Mouse (Mus musculus): ENCODE results near the gene Lsm3. TPM values are rescaled to one million over a fixed set of nuclear protein-coding genes. Genes with fewer than 3 reads are reported as not detected.

Lsm3 gene
- total RNA-seq, 2 experiments from 2014 or later: 53.8 to 55.3 TPM

DNA sequence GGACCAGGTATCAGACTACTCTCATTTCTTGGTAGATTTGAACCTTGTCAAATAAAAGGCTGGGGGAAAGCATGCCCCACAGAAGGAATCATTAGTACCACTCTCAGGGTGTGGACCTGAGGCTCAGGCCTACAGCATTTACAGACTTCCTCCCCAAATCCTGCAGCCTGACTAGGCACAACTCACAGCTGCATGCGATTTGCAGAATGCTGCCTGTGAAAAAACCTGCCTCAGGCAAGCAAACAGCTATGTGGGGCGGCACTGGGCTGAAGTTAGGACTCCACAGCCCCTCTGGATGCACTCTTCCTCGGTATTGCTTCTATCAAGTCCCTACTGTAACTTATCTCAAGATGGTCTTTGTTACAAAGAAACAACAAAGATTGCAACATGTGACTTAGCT is 7.7 kb upstream of the Lsm3 start:
- no peak for DNase-seq
- intact Hi-C loops (cut with DNase I): loop anchor here (2.0 kb wide), 2 partner anchors 33 to 223 kb away; no protein-coding TSS in a partner anchor

GRCm38 (mm10) chr6:91509326-91509725 is 6.4 kb upstream of the Lsm3 start:
- intact Hi-C loops (cut with DNase I): loop anchor here (2.0 kb wide), 2 partner anchors 35 to 225 kb away; no protein-coding TSS in a partner anchor

DNA sequence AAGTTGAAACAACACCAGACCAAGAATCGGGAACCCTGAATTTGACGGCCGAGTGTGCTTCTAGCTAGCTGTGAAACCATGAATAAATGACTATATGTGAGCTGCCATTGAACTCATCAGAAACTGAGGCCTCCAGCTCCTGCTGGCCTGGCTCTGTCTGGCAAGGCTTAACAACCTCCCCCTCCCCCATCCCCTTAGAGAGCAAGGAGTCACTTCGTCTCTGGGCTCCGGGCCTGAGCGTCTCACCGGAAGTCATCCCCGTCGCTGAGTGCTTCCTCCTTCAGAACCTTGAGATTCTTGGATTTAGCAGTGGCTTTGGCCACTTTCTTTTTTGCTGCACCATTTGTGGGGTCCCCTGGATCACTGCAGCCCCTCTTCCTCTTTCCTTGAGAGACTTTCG is 5.5 kb upstream of the Lsm3 start:
- DNase-seq: no peak
- intact Hi-C loops (cut with DNase I): loop anchor here (2.0 to 10.0 kb wide), 2 partner anchors 69 to 345 kb away; no protein-coding TSS in a partner anchor

More at GRCm38 (mm10) chr6:91509326-91509725, 6.4 kb upstream of the Lsm3 start:
- DNase-seq: peak; percentile 81 to 86

GRCm38 (mm10) chr6:91514135-91514534 is 1.6 kb upstream of the Lsm3 start:
- intact Hi-C loops (cut with DNase I): loop anchor here (10.0 kb wide), 1 partner anchor 349 kb away; no protein-coding TSS in a partner anchor

GRCm38 (mm10) chr6:91514737-91515362 is 878 bp upstream of the Lsm3 start:
- intact Hi-C loops (cut with DNase I): loop anchor here (5.0 to 10.0 kb wide), 2 partner anchors 350 to 362 kb away; partner anchors contain the start of gene Ccdc174

More at GRCm38 (mm10) chr6:91514135-91514534, 1.6 kb upstream of the Lsm3 start:
- DNase-seq: no peak

GRCm38 (mm10) chr6:91518454-91519020 is 2.8 kb downstream of the Lsm3 start:
- intact Hi-C loops (cut with DNase I): loop anchor here (5.0 to 10.0 kb wide), 2 partner anchors 354 to 359 kb away; partner anchors contain the start of gene Ccdc174
- no peak for DNase-seq

More at GRCm38 (mm10) chr6:91514737-91515362, 878 bp upstream of the Lsm3 start:
- DNase-seq: no peak

DNA sequence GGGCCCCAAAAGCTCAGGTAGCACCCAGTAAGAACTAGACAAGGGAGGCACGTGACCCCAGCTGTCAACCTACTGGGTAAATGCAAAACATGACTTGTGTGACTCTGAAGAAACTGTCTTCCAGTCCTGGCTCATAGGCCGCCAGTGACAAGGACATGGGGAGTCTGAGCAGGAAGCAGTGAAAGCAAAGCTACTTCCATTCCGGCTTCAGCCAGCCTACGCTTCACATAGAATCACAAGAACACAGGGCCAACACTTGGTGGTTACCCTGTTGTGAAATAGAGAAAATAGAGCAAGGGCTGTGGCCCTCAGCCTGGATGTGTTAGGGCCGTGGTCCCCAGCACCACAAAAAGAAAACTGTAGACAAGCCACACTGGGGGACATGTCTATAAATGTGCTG is 7.1 kb downstream of the Lsm3 start:
- intact Hi-C loops (cut with DNase I): no loop called here
- no peak for DNase-seq

DNA sequence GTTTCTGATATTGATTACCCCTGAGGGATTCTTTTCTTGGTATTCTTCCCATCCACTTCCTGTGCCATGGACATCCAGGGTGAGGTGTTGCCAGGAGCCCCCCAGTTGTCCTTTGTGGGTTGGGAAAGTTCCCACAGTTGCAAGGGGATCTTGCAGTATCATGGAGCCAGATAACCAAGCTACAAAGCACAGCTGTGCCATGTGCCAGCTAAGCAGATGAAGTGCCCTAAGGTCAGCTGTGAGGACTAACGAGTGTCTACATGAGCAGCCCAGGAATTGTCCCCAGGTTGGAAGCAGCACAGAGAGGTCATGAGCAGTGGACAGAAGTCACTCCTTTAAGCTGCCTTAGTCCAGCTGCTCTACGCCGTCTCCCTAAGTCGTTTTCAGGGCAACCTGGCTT is 9.8 kb downstream of the Lsm3 start:
- intact Hi-C loops (cut with DNase I): loop anchor here (5.0 kb wide), 1 partner anchor 157 kb away; the partner anchor contains the start of gene Slc6a6
- no peak for DNase-seq

DNA sequence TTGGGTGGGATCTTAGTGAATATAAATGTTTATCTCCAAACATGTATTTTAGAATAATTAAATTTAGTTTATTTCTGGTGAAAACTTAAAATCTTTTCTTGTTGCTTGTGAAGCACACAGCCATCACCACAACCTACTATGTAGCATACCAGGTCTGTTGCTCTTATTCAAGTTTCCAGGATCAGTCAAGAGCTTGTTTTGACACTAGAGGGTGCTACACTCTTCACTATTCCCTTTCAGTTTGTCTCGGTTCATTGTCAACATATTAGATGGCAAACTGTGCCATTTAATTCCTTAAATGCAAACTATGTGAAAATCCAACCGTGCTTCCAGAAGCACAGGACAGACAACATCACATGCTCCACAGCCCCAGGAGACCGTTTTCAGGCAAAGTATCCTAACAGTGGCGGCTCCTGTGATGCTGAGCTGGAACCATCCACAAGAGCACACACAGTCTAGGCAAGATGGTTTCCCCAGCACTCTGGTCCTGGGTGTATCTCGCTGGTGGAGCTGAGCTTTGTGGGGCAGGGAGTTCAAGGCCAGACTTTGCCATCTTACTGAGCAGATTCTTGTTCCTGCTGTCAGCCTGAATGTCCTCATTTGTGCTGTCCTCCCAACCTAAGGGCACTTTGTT is 11.6 kb downstream of the Lsm3 start:
- no peak for DNase-seq

DNA sequence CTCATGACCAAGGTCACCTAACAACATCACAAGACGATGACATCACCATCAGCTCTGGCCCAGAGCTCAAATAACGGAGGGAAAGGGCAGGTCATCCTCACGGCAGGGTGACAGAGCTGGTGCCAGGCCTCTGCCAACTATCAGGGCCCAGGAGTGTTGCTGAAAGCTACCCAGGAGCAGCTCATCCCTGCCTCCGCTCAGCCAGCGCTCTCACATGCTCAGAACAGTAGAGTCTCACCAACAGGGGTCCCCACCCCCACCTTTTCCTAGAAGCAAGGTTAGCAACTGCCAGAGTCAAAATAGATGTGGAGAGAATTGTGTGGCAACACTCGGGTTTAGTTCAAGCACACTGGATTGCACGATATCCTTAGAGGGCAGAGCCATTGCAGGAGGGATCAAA is 12.5 kb downstream of the Lsm3 start:
- intact Hi-C loops (cut with DNase I): loop anchor here (2.0 to 5.0 kb wide), 2 partner anchors 19 to 154 kb away; partner anchors contain the start of gene Slc6a6
- DNase-seq: peak; percentile 32 to 57

More for the DNA sequence above, 11.6 kb downstream of the Lsm3 start:
- intact Hi-C loops (cut with DNase I): loop anchor here (1.0 to 5.0 kb wide), 4 partner anchors 47 to 325 kb away; partner anchors contain the start of gene Slc6a6

GRCm38 (mm10) chr6:91530673-91531072 is 14.9 kb downstream of the Lsm3 start:
- intact Hi-C loops (cut with DNase I): no loop called here
- DNase-seq: no peak

DNA sequence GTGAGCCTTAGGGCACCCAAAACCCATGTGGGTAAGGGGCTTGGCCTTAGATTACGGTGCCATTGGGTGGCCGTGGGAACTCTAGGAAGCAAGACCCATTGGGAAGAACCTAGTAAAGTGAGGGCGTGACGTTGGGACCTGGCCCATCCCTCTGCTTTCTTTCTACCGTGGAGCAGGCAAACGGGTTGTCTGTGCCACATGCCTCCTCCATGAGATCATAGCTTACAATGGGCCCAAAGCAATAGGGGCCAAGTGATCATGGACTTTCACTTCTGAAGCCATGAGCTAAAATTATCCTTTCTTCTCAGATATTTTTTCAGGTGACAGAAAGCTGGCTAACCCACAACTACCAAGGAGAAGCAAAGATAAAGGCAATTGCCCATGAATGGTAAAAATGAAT is 15.5 kb downstream of the Lsm3 start:
- peak in 1 of 2 experiments; percentile 35 for DNase-seq
- intact Hi-C loops (cut with DNase I): no loop called here

GRCm38 (mm10) chr6:91532661-91533060 is 16.9 kb downstream of the Lsm3 start:
- intact Hi-C loops (cut with DNase I): no loop called here
- no peak for DNase-seq

- intact Hi-C loops (cut with DNase I): no loop called here
- no peak for DNase-seq
Measured at GRCm38 (mm10) chr6:91533359-91533758, 17.6 kb downstream of the Lsm3 start.

DNA sequence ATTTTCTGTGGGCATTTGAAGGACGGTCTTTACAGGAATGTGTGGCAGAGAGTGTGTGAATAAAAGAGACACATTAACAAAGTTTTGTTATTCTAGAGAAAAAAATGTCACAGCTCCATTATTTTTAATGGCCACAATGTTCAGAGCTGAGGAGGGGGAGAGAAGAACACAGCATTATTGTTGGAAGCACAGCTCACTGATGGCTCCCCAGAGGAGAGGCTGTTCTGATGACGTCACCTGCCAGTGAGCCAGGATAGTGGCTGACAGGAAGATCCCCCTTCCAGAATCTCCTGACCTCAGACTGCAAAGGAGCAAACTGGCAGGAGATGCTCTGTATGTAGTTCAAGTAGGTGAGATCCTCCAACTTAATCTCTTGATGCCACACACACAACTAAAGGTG is 18.0 kb downstream of the Lsm3 start:
- intact Hi-C loops (cut with DNase I): no loop called here
- DNase-seq: no peak

GRCm38 (mm10) chr6:91534268-91534667 is 18.5 kb downstream of the Lsm3 start:
- no peak for DNase-seq
- intact Hi-C loops (cut with DNase I): no loop called here

DNA sequence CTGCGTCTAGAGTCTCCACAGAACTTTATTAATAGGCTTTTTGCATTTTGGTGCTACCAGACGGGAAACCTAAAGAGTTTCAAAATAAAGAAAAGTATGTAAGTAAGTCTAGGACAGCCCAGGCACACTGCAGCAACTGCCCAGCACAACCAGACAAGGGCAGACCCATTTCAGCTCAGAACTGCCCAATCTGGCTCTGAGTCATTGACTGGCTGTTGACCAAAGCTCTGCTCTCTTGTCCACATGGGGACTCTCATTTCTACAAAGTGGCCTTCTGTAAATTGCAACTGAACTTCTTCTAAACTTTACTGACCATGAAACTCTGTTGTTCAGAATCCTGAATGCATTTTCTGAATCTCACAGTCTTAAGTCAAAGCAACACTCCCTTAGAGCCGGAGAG is 19.5 kb downstream of the Lsm3 start:
- DNase-seq: no peak
- intact Hi-C loops (cut with DNase I): no loop called here

DNA sequence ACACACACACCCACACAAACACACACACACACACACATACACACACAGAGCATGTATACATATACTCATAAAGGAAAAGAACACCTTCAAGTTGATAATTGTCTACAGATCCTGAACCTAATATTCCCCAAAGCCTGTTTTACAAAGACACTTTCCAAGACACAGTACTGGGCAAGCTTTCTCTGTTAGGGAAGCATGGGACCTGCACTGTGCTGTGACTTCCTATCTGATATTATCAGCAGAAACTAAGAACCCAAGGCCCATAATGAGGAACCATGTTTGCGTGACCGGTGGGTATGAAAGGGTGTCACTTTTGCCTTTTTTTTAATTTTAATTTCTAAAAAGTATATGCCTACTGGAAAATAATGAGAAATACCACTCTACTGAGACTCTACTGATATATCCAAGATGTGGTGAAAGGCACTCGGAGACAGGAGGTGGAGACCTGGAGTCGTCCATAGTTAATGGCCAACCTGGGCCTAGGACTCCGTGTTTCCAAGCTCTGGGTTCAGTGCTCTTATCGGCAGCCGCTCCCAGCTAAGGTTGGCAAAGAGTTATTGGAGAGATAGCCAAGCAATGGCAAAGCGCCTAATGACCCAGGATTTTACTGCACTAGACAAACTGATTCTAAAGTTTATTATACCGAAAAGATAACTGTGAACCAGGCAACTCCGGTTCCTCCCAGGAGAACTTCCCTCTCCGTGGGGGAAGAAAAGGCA is 20.5 kb downstream of the Lsm3 start:
- no peak for DNase-seq
- intact Hi-C loops (cut with DNase I): no loop called here

DNA sequence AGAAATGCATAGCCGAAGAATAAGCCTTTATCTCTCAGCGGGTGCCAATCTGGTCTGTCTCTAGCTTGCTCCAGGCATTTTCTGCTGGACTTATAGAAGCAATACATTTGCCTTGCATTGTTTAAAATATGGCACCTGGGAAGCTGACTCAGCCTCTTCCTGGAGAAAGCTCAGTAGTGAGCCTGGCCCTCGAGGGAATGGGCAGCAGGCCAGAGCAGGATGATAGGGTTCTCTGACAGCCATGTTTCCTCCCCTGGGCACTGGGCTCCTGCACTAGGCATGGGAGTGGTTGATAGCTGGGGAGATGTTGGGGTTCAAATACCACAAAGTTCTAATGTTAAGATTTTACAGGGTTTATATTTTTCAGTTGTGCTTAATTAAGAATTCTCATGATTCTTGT is 25.5 kb downstream of the Lsm3 start:
- intact Hi-C loops (cut with DNase I): no loop called here
- DNase-seq: no peak

GRCm38 (mm10) chr6:91543056-91543455 is 27.3 kb downstream of the Lsm3 start:
- no peak for DNase-seq
- intact Hi-C loops (cut with DNase I): no loop called here
